Mouse (Mus musculus) myocyte (in vitro differentiated cells): ENCODE results near the gene AU021092.

Experiments used
- E2F4 ChIP-seq: IDR thresholded peaks from one replicate; pipeline ENCODE4 v1.6.1; 2011; ENCODE audit warnings: mild to moderate bottlenecking, control low read depth, moderate library complexity; ENCODE audit not compliant: insufficient read depth
- MAX ChIP-seq: IDR thresholded peaks from one replicate; pipeline ENCODE4 v1.6.1; 2011; ENCODE audit warnings: low read depth, mild to moderate bottlenecking, control low read depth
- MYOD1 ChIP-seq, 3 experiments: IDR thresholded peaks; one replicate each; pipeline ENCODE4 v1.6.1; 2011; ENCODE audit warnings: control low read depth in 2 of 3, low read depth in 2 of 3, mild to moderate bottlenecking in 2 of 3, moderate library complexity in 1 of 3; ENCODE audit not compliant: insufficient read length in 2 of 3, control insufficient read depth in 1 of 3
- POLR2A ChIP-seq: IDR thresholded peaks from one replicate; pipeline ENCODE4 v1.6.1; 2011; ENCODE audit warnings: low read depth, mild to moderate bottlenecking, control low read depth, moderate library complexity; ENCODE audit not compliant: insufficient read length
- POLR2AphosphoS2 ChIP-seq: IDR thresholded peaks from one replicate; pipeline ENCODE4 v1.6.1; 2011; ENCODE audit warnings: low read depth, control low read depth; ENCODE audit not compliant: insufficient read length
- USF1 ChIP-seq: IDR thresholded peaks from one replicate; pipeline ENCODE4 v1.6.1; 2011; ENCODE audit warnings: low read depth, mild to moderate bottlenecking, control low read depth, moderate library complexity

GRCm38 (mm10) chr16:5172636-5173035 is 49.5 kb downstream of the AU021092 start:
- no peak for TF ChIP-seq POLR2A
- no peak for TF ChIP-seq POLR2AphosphoS2
- no peak for TF ChIP-seq E2F4
- TF ChIP-seq MAX: no peak
- no peak for TF ChIP-seq USF1
- peak; percentile 49 to 94 (median 80) for TF ChIP-seq MYOD1 (IDR thresholded peaks at IDR 0.05; ENCODE audit: control insufficient read depth in 1 of 3, insufficient read length in 2 of 3, low read depth in 2 of 3)
